Mouse (Mus musculus) lung, adult 2 months (tissue): ENCODE measurements around the gene Fam126a. TPM values are rescaled to one million over a fixed set of nuclear protein-coding genes. Genes with fewer than 3 reads are reported as not detected.

Experiments used
- DNase-seq: peaks from one replicate; pipeline ENCODE4 v3.0.0; 2022
- H3K4me1 ChIP-seq: fragments of 200-500 bp; 2 replicates; pipeline ENCODE4 v1.6.1; 2011; ENCODE audit warnings: low read length; ENCODE audit not compliant: control insufficient read depth, insufficient read depth
- H3K4me3 ChIP-seq: fragments of 200-500 bp; replicated peaks from 2 replicates; pipeline ENCODE3; 2011; ENCODE audit warnings: low read depth, mild to moderate bottlenecking, control low read depth, low read length; ENCODE audit errors: extremely low read depth
- CTCF ChIP-seq: fragments of 200-500 bp; IDR thresholded peaks from 2 replicates; pipeline ENCODE4 v1.5.1; 2011; ENCODE audit warnings: mild to moderate bottlenecking, low read length, control low read depth; ENCODE audit not compliant: insufficient read depth
- POLR2A ChIP-seq: fragments of 200-500 bp; IDR thresholded peaks from 2 replicates; pipeline ENCODE4 v1.6.1; 2011; ENCODE audit warnings: low read depth, mild to moderate bottlenecking, control low read depth, low read length, borderline replicate concordance; ENCODE audit errors: extremely low read depth
- WGBS: fragments of 180-500 bp; shearing (Covaris S2); methylation state at CpG from one replicate; pipeline ENCODE4 v1.1.7; 2018; 5-methylcytosine and 5-hydroxymethylcytosine counted together
- polyA plus RNA-seq: library from polyadenylated mRNA; depleted of rRNA; stranded (reverse); fragments of >200 nt; gene quantifications from 2 replicates; pipeline ENCODE4 v1.2.3, GENCODE M21; 2012

Gene Fam126a
- polyA plus RNA-seq, 1 experiment: 7.8 TPM

GRCm38 (mm10) chr5:23917301-23917700 lies 113.2 kb downstream of the Fam126a start:
- no peak for DNase-seq
- 89% methylated on average over 1 of the region's 1 CpGs for WGBS
- H3K4me1 ChIP-seq: no peaks in the 10 kb centered on the region
- TF ChIP-seq POLR2A (no peak), CTCF (no peak)
- no peak overlapping the region for H3K4me3 ChIP-seq

GRCm38 (mm10) chr5:23911556-23911955 lies 118.9 kb downstream of the Fam126a start:
- no peak for TF ChIP-seq CTCF
- TF ChIP-seq POLR2A: no peak
- Histone ChIP-seq H3K4me3 (no peak overlapping the region), H3K4me1 (no peaks in the 10 kb centered on the region)
- 96% methylated on average over 1 of the region's 1 CpGs for WGBS
- DNase-seq: no peak

GRCm38 (mm10) chr5:23909256-23909655 lies 121.2 kb downstream of the Fam126a start:
- 93% methylated on average over 3 of the region's 3 CpGs for WGBS
- DNase-seq: no peak
- TF ChIP-seq POLR2A: no peak
- TF ChIP-seq CTCF: no peak
- H3K4me1 ChIP-seq: no peaks in the 10 kb centered on the region
- H3K4me3 ChIP-seq: no peak overlapping the region

- Histone ChIP-seq H3K4me1 (no peaks in the 10 kb centered on the region), H3K4me3 (no peak overlapping the region)
- TF ChIP-seq CTCF: no peak
- TF ChIP-seq POLR2A: no peak
- DNase-seq: no peak
- WGBS: 43% methylated on average over 4 of the region's 4 CpGs
Measured at GRCm38 (mm10) chr5:23908486-23909090, 121.9 kb downstream of the Fam126a start.

GRCm38 (mm10) chr5:23902221-23902620 lies 128.3 kb downstream of the Fam126a start:
- H3K4me3 ChIP-seq: no peak overlapping the region
- WGBS: 79% methylated on average over 2 of the region's 2 CpGs
- 0 out of 2 replicates have a peak, but pooled peaks cover 3% of the 10 kb centered on the region for H3K4me1 ChIP-seq
- TF ChIP-seq CTCF (no peak), POLR2A (no peak)
- DNase-seq: no peak

GRCm38 (mm10) chr5:23900190-23900589 lies 130.3 kb downstream of the Fam126a start:
- no peak for DNase-seq
- TF ChIP-seq POLR2A: no peak
- TF ChIP-seq CTCF: no peak
- 49% methylated on average over 4 of the region's 4 CpGs for WGBS
- H3K4me3 ChIP-seq: no peak overlapping the region
- H3K4me1 ChIP-seq: 0 out of 2 replicates have a peak, but pooled peaks cover 3% of the 10 kb centered on the region

GRCm38 (mm10) chr5:23893864-23894771 lies 136.4 kb downstream of the Fam126a start:
- DNase-seq: peak; percentile 14
- WGBS: 40% methylated on average over 11 of the region's 11 CpGs
- H3K4me1 ChIP-seq: no peaks in the 10 kb centered on the region; the same call in 1 of the 2 replicates
- peak overlapping the region; percentile 19 for H3K4me3 ChIP-seq
- no peak for TF ChIP-seq POLR2A
- TF ChIP-seq CTCF: no peak

- no peak for DNase-seq
- WGBS: 81% methylated on average over 5 of the region's 5 CpGs
- Histone ChIP-seq H3K4me1 (no peaks in the 10 kb centered on the region; the same call in 1 of the 2 replicates), H3K4me3 (no peak overlapping the region)
- TF ChIP-seq CTCF (no peak), POLR2A (no peak)
Measured at GRCm38 (mm10) chr5:23893156-23893863, 137.2 kb downstream of the Fam126a start.

- TF ChIP-seq POLR2A (no peak), CTCF (peak; percentile 49)
- peak; percentile 69 for DNase-seq
- Histone ChIP-seq H3K4me3 (no peak overlapping the region), H3K4me1 (no peaks in the 10 kb centered on the region; the same call in 1 of the 2 replicates)
- 33% methylated on average over 10 of the region's 10 CpGs for WGBS
Measured at GRCm38 (mm10) chr5:23890734-23891133, 139.8 kb downstream of the Fam126a start.
